Mouse (Mus musculus) c-Kit-positive CD71-positive TER-119-positive erythroid progenitor cells, embryonic 14.5 days (primary cell): ENCODE measurements around the gene Eln.

Source experiments
- DNase-seq: peaks from one replicate; pipeline ENCODE4 v3.0.0-alpha.2; 2013; ENCODE audit warnings: low spot score

Eln gene

DNA sequence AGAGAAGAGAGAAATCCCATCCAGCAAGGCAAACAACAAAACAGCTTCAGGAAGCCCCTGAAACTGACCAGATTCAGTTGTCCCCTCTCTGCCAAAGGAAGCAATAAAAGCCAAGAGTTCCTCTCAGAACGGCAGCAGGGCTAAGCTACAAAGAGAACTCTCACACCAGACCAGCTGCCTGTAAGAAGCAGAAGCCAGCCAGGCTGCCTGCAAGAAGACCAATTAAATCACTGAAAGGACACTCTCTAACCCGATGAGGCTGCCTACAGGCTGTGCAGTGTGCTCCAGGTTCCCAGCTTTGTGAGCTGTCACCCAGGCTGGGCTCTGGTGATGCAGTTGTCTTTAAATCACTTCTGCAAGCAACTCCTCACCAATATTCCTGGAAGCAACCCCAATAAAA lies 63.3 kb downstream of the Eln start:
- no peak for DNase-seq

DNA sequence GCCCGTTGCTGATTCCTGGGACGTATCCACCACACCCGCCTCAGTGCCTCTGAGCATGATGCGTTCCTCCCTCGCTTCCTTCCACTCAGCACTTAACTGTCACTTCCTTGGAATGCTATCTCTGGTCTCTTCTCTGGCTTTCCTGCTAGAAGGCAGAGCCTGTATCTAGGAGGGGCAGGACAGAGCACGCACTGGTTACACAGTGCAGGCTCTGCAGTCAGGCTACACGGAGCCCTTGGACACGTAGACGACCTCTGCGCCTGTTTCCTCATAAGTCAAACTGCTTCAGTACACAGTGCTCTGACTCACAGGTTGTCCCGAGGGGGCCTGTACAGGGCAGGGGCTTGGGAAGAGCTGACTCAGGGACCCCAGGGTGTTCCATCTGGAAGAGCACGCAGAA lies 66.9 kb downstream of the Eln start:
- no peak for DNase-seq

DNA sequence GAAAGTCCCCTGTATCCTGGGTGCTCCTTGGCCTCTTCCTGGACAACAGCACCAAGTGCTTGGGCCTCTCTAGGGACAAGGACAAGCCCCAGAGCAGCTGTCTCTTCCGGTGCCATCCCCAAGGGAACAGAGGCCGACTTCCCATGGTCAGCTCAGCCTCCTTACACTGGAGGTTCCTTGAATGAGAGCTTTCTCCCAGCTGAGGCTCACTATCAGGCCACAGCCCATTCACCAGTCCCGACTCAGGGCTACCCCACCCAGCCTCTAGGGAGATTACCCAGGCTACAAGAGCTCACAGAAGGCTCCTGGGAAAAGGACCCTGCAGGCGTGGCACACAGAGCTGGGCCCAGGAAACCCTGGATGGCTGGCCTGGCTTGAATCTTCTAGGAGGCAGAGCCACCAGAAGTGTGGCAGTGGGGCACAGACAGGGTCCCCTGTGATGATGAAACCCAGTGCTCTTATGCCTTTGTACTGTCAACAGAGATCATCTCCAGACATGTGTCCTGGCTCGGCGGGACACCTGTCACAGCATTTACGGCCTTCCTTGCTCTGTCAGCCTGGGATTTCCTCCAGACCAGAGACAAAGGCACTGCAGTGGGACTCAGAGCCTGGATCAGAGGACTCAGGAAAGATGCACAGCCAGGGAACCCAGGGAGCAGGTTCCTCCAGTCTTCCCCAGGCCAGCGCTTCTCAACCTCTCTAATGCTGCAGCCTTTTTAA lies 68.1 kb downstream of the Eln start:
- DNase-seq = peak; percentile 53

- no peak for DNase-seq
Measured at GRCm38 (mm10) chr5:134678031-134678430, 69.1 kb downstream of the Eln start.

- no peak for DNase-seq
Measured at GRCm38 (mm10) chr5:134677491-134677890, 69.6 kb downstream of the Eln start.

DNA sequence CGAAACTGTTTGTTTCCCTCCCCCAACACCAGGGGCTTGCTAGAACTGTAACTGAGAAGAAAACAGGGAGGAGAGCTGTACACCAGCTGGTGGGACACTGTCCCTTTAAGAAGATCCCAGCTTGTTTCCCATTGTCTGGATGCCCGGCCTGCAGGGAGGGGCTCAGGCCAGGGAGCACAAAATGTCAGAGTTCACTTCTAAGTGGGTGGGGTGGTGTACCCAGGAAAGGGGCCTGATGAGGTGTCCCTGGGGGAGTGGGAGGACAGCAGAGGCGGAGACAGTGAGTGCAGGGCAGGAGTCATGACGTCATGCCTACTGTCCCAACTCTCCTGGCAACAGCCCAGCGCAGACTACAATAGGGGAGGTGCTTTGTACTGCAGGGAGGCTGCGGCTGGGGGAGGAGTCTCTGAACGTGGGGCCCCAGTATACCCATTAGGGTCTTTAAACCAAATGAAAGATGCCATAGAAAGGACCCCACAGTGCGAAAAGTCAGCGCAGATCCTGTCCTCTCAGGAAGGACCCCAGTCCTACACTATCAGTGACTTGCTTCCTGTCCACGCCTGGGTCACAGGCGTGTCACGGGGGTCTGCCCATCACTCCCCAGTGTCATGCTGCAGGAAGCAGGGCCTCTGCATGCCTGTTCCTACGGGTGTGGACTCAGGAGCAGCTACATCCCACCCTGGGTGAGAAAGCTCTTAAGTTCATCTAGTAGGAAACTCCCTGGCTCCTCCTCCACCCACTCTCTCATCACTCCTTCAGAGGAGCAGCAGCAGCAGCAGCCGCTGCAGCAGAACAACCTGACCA lies 71.0 kb downstream of the Eln start:
- peak; percentile 21 for DNase-seq

DNA sequence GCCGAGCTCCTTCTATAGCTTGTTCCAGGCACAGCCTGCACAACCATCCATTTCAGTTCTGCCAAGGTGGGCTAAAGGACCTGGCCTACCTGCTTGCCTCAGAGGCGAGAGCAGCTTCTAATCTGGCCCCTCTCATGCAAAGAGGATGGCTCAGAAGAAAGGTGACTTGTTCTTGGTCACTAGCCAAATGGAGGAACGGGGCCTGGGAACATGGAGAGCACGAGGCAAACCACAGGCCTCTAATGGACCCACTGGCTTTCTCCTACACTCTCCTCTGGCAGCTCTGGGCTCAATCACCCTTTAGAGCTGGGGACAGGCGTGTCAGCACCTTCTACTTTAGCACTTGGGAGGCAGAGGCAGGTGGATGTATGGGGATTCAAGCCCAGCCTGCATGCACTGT lies 72.1 kb downstream of the Eln start:
- DNase-seq = no peak

- no peak for DNase-seq
Measured at GRCm38 (mm10) chr5:134672611-134673010, 74.5 kb downstream of the Eln start.

GRCm38 (mm10) chr5:134672198-134672516 lies 75.0 kb downstream of the Eln start:
- DNase-seq = no peak

DNA sequence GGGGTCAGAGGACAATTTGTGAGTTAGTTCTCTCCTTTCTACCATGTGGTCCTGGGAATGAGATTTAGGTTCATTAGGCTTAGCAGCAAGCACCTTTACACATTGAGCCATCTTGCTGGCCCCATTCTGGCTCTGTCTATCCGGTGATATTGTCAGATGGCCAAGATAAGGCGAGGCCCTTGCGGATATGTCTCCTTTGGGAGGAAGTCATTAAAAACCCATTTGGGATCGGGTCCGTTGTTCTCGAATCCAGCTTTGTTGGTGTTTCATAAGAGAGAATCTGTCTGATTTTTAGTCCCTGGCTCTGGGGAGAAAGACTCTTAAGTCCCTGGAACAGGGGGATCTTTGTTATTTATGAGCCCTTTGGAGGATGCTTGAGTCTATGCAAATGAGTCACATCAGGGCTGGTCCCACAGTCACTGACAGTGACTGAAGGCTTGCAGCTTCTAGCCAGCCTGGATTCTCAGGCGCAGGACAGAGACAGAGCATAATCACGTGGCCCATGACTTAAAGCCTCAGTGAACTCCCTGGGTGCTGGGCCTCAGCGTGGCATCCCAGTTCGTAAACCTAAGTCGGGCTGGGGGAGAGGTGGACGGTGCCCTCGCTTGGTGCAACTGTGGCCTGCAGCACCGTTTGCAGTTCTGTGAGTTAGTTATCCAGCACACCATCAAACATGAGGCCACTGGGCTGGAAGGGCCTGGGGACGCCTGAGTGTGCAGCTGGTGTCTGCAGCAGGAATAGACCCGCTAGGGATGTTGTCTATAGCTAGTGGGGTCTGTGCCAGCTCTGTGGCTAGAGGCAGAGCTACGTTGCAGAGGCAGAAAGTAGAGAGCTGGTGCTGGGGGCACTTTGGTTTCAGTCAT lies 75.6 kb downstream of the Eln start:
- DNase-seq = no peak

- no peak for DNase-seq
Measured at GRCm38 (mm10) chr5:134669001-134669708, 78.0 kb downstream of the Eln start.

- no peak for DNase-seq
Measured at GRCm38 (mm10) chr5:134668495-134668894, 78.6 kb downstream of the Eln start.

DNA sequence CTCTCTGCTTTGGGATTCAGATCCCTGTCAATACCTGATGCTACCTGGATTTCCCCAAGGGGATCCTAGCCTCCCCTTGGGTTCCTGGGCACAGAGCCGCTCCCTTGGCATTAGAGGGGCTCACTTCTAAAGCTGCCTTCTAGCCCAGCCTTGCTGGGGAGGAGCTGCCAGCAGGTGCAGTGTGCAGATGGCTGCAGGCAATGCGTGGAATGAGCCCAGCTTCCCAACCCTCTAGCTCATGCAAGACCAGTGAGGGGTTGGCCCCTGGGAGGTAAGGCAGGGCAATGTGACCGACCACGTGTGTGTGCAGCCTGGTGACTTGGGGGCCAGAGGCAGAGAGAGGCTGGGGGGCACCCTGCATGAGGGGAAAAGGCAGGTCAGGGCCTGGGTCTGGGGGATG lies 90.4 kb downstream of the Eln start:
- no peak for DNase-seq
